Mouse (Mus musculus): ENCODE data around the gene Gm10147.
"Not testable (repeated sequence)": the region's sequence is repeated elsewhere in the genome, so short reads cannot be mapped to it uniquely, and the experiment has no call there.

Gene Gm10147

DNA sequence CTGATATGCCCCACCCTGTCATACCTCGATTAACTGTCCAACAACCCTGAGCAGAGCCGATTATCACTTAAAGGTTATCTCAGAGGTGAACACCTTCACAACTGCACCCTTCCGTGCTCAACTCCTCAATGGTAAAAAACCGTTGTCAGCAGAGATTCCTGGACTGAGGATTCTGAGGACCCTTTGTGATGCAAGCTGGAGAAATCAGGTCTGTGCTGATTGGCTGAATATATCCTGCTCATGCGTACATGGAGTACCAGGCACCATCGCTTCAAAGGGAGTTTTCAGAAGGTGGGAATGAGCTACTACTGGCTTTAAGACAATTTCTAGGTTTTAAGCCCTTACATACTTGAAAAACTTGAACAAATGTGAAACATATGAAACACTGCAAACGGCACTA, at the start of gene Gm10147:
Gm10147 (minus strand) TSS at position 101 of the 400 bp plus-strand sequence.
- DNase-seq (ENCODE audit: low read depth, low spot score), result not testable (repeated sequence)

Data from ZHBTc4 (cell line).